Mouse (Mus musculus): ENCODE measurements around the gene Cwc22.

Gene Cwc22

GRCm38 (mm10) chr2:77923182-77923581, 23.0 kb downstream of the Cwc22 start:
- no peak for DNase-seq

- no peak for DNase-seq
Measured at GRCm38 (mm10) chr2:77921307-77921706, 24.9 kb downstream of the Cwc22 start.

- DNase-seq = no peak
Measured at GRCm38 (mm10) chr2:77920621-77921020, 25.6 kb downstream of the Cwc22 start.

- DNase-seq = no peak
Measured at GRCm38 (mm10) chr2:77918474-77918873, 27.7 kb downstream of the Cwc22 start.

GRCm38 (mm10) chr2:77918006-77918405, 28.2 kb downstream of the Cwc22 start:
- no peak for DNase-seq

- DNase-seq = no peak
Measured at GRCm38 (mm10) chr2:77917360-77917734, 28.8 kb downstream of the Cwc22 start.

GRCm38 (mm10) chr2:77916586-77917359, 29.4 kb downstream of the Cwc22 start:
- no peak for DNase-seq

- DNase-seq = no peak
Measured at GRCm38 (mm10) chr2:77915187-77915586, 31.0 kb downstream of the Cwc22 start.

GRCm38 (mm10) chr2:77913628-77914027, 32.5 kb downstream of the Cwc22 start:
- DNase-seq = no peak

GRCm38 (mm10) chr2:77912197-77912596, 34.0 kb downstream of the Cwc22 start:
- no peak for DNase-seq

GRCm38 (mm10) chr2:77911452-77911851, 34.7 kb downstream of the Cwc22 start:
- DNase-seq = no peak

GRCm38 (mm10) chr2:77910216-77910615, 36.0 kb downstream of the Cwc22 start:
- DNase-seq = no peak

GRCm38 (mm10) chr2:77907164-77907563, 39.0 kb downstream of the Cwc22 start:
- DNase-seq = no peak

- no peak for DNase-seq
Measured at GRCm38 (mm10) chr2:77905023-77905422, 41.2 kb downstream of the Cwc22 start.

GRCm38 (mm10) chr2:77904495-77904894, 41.7 kb downstream of the Cwc22 start:
- DNase-seq = no peak

GRCm38 (mm10) chr2:77903979-77904378, 42.2 kb downstream of the Cwc22 start:
- DNase-seq = no peak

- no peak for DNase-seq
Measured at GRCm38 (mm10) chr2:77903098-77903497, 43.1 kb downstream of the Cwc22 start.

GRCm38 (mm10) chr2:77901269-77901668, 44.9 kb downstream of the Cwc22 start:
- DNase-seq = no peak

GRCm38 (mm10) chr2:77900741-77901140, 45.4 kb downstream of the Cwc22 start:
- DNase-seq = no peak

GRCm38 (mm10) chr2:77900111-77900510, 46.1 kb downstream of the Cwc22 start:
- DNase-seq = no peak

- no peak for DNase-seq
Measured at GRCm38 (mm10) chr2:77898436-77898835, 47.7 kb downstream of the Cwc22 start.

GRCm38 (mm10) chr2:77897988-77898387, 48.2 kb downstream of the Cwc22 start:
- no peak for DNase-seq

- no peak for DNase-seq
Measured at GRCm38 (mm10) chr2:77897558-77897899, 48.6 kb downstream of the Cwc22 start.

- no peak for DNase-seq
Measured at GRCm38 (mm10) chr2:77896843-77897557, 49.2 kb downstream of the Cwc22 start.
